ENCODE assay signal across 19 mouse cellular contexts in genomic region chr12:99264386-99264785, GRCm38 (mm10).
A peak's percentile ranks its signal among the peaks of the same experiment; 100 is the strongest.
DNase-seq lines count a peak whose midpoint lies in the region; ATAC-seq and TF ChIP-seq lines count a peak whose summit lies in the region.
"Had no signal": no experiment of that assay in that cellular context is flagged by ENCODE, and none has a peak within 500 bp of the region (broad histone marks: within the 10 kb centered on the region; RNA-seq: fewer than 3 reads in every experiment).

No protein-coding gene starts in this region.

- no peaks in the 10 kb centered on the region; the same call in 1 of the 2 replicates for H3K36me3 ChIP-seq in heart, adult 2 months (ENCODE audit: control insufficient read depth, insufficient read depth, low read length)
- no peaks in the 10 kb centered on the region for H3K36me3 ChIP-seq in MEL (ENCODE audit: control insufficient read depth in 1 of 2, insufficient read depth in 2 of 2, low read length in 2 of 2)
- H3K36me3 ChIP-seq in forebrain, postnatal 0 days (ENCODE audit: insufficient read depth) = no peaks in the 10 kb centered on the region

- H3K9me3 ChIP-seq in MEL (replicated peaks; ENCODE audit: insufficient read depth, low read length) = no peaks in the 10 kb centered on the region
- H3K9me3 ChIP-seq in forebrain, postnatal 0 days (ENCODE audit: low read length) = no peaks in the 10 kb centered on the region
- H3K9me3 ChIP-seq: limb, embryonic 10.5 days had no signal

- WGBS in heart, adult 2 months = 70% methylated on average over 7 of the region's 7 CpGs
- WGBS in forebrain, postnatal 0 days = 53% methylated on average over 7 of the region's 7 CpGs

- no peak for DNase-seq in heart, adult 2 months
- no peak for DNase-seq in heart, postnatal 10 days
- peak; percentile 11 for DNase-seq in 416B (ENCODE audit: low read depth)
- DNase-seq in MEL (ENCODE audit: low read depth, low spot score) = peak; percentile 49
- DNase-seq in yolk sac, embryonic 10.5 days (ENCODE audit: low spot score) = no peak
- DNase-seq in forebrain, postnatal 0 days = no peak
- DNase-seq in cerebellum, adult 8-10 months = no peak
- DNase-seq: adrenal gland, postnatal 25 days; heart, postnatal 36 days; kidney, adult 11 months; lung, embryonic 14.5 days; thymus, postnatal 25 days had no signal

- no peaks in the 10 kb centered on the region for H3K27me3 ChIP-seq in heart, adult 2 months (ENCODE audit: control insufficient read depth, insufficient read depth, low read length)
- no peaks in the 10 kb centered on the region for H3K27me3 ChIP-seq in MEL (ENCODE audit: control insufficient read depth in 1 of 2, insufficient read depth in 2 of 2, low read length in 2 of 2)
- H3K27me3 ChIP-seq in forebrain, postnatal 0 days (ENCODE audit: insufficient read depth, low read length) = no peaks in the 10 kb centered on the region

- TF ChIP-seq EP300 in heart, adult 2 months (IDR thresholded peaks at IDR 0.05; ENCODE audit: insufficient read depth, low read depth, low read length) = no peak
- 0 out of 4 replicates have a peak, but pooled peaks of 1 of the 2 experiments have one; percentile 14 for TF ChIP-seq EP300 in MEL (IDR thresholded peaks at IDR 0.05; ENCODE audit: low read depth in 1 of 2, low read length in 2 of 2)

- H3K9ac ChIP-seq in heart, adult 2 months (ENCODE audit: low read depth, low read length) = no peak overlapping the region
- no peak overlapping the region for H3K9ac ChIP-seq in MEL (ENCODE audit: control insufficient read depth, low read depth, low read length, poor library complexity, severe bottlenecking)
- H3K9ac ChIP-seq in forebrain, postnatal 0 days = no peak overlapping the region
- H3K9ac ChIP-seq: lung, embryonic 14.5 days had no signal

- no peak overlapping the region for H3K4me2 ChIP-seq in forebrain, postnatal 0 days (ENCODE audit: low read depth)
- H3K4me2 ChIP-seq: liver, embryonic 11.5 days; lung, embryonic 14.5 days; midbrain, embryonic 11.5 days had no signal

- peak overlapping the region; percentile 23; the same call in 1 of the 2 replicates for H3K27ac ChIP-seq in heart, adult 2 months
- H3K27ac ChIP-seq in MEL (ENCODE audit: control insufficient read depth, low read depth, low read length) = no peak overlapping the region
- H3K27ac ChIP-seq in forebrain, postnatal 0 days (ENCODE audit: low read depth, low read length) = no peak overlapping the region
- H3K27ac ChIP-seq: kidney, postnatal 0 days; limb, embryonic 10.5 days had no signal

- H3K79me2 ChIP-seq in heart, adult 2 months (replicated peaks; ENCODE audit: control insufficient read depth, insufficient read depth, low read length) = peaks cover 4% of the 10 kb centered on the region; the same call in 1 of the 2 replicates
- no peaks in the 10 kb centered on the region for H3K79me2 ChIP-seq in MEL (ENCODE audit: control insufficient read depth, insufficient read depth, low read length, poor library complexity)

- intact Hi-C loops in heart, adult 2 months (cut with DNase I) = loop anchor here (5.0 kb wide), 1 partner anchor 47 kb away; no protein-coding TSS in a partner anchor
- intact Hi-C loops in heart, postnatal 10 days (cut with DNase I) = no loop called here

- peaks cover 24% of the 10 kb centered on the region for H3K4me1 ChIP-seq in heart, adult 2 months (ENCODE audit: control insufficient read depth, insufficient read depth, low read length)
- H3K4me1 ChIP-seq in MEL (ENCODE audit: control insufficient read depth in 1 of 2, insufficient read depth in 2 of 2, low read length in 2 of 2) = no peaks in the 10 kb centered on the region
- 0 out of 2 replicates have a peak, but pooled peaks cover 5% of the 10 kb centered on the region for H3K4me1 ChIP-seq in forebrain, postnatal 0 days (ENCODE audit: insufficient read depth)

- TF ChIP-seq RAD21 in MEL (IDR thresholded peaks at IDR 0.05; ENCODE audit: low read depth, low read length) = no peak

- TF ChIP-seq CTCF in heart, adult 2 months (IDR thresholded peaks at IDR 0.05) = no peak
- no peak for TF ChIP-seq CTCF in MEL (IDR thresholded peaks at IDR 0.05 in 2 of 3, conservative IDR thresholded peaks at IDR 0.05 in 1 of 3; ENCODE audit: control insufficient read depth in 1 of 3, insufficient read depth in 1 of 3, low read depth in 2 of 3, low read length in 3 of 3, poor library complexity in 1 of 3, severe bottlenecking in 1 of 3)
- no peak for TF ChIP-seq CTCF in forebrain, postnatal 0 days (IDR thresholded peaks at IDR 0.05; ENCODE audit: low read depth)

- ATAC-seq in granulocyte monocyte progenitor cell, adult 5-6 weeks (replicated peaks; ENCODE audit: poor library complexity, severe bottlenecking) = peak; percentile 91
- no peak for ATAC-seq in forebrain, postnatal 0 days
- ATAC-seq: hindbrain, embryonic 16.5 days had no signal

- no peak overlapping the region for H3K4me3 ChIP-seq in heart, adult 2 months
- no peak overlapping the region for H3K4me3 ChIP-seq in MEL (ENCODE audit: control insufficient read depth in 1 of 2, insufficient read depth in 1 of 2, low read depth in 2 of 2, low read length in 2 of 2)
- no peak overlapping the region for H3K4me3 ChIP-seq in forebrain, postnatal 0 days (ENCODE audit: low read depth, low read length)
- H3K4me3 ChIP-seq: erythroblast, embryonic 14.5 days; limb, embryonic 10.5 days had no signal

- no peak for TF ChIP-seq POLR2A in heart, adult 2 months (IDR thresholded peaks at IDR 0.05; ENCODE audit: insufficient read depth, low read depth, low read length)
- TF ChIP-seq POLR2A in MEL (IDR thresholded peaks at IDR 0.05; ENCODE audit: control insufficient read depth in 1 of 2, insufficient read depth in 1 of 2, low read depth in 1 of 2, low read length in 2 of 2, poor library complexity in 1 of 2) = no peak

TF ChIP-seq in MEL, 35 proteins besides CTCF, POLR2A, EP300 and RAD21:
- TF ChIP-seq ZC3H11A (IDR thresholded peaks at IDR 0.05; ENCODE audit: low read depth, low read length) (no peak), POLR2AphosphoS5 (IDR thresholded peaks at IDR 0.05; ENCODE audit: borderline replicate concordance, low read depth, low read length) (no peak), ZNF384 (IDR thresholded peaks at IDR 0.05; ENCODE audit: low read depth, low read length) (no peak), TAL1 (IDR thresholded peaks at IDR 0.05; ENCODE audit: low read length) (no peak), USF2 (IDR thresholded peaks at IDR 0.05; ENCODE audit: borderline replicate concordance in 1 of 2, insufficient read depth in 1 of 2, low read depth in 1 of 2, low read length in 2 of 2) (no peak), MXI1 (IDR thresholded peaks at IDR 0.05; ENCODE audit: low read depth, low read length) (no peak), JUND (IDR thresholded peaks at IDR 0.05; ENCODE audit: low read depth, low read length) (no peak), MAFK (IDR thresholded peaks at IDR 0.05; ENCODE audit: borderline replicate concordance, low read depth, low read length) (no peak), POLR2AphosphoS2 (IDR thresholded peaks at IDR 0.05; ENCODE audit: low read length) (no peak), HCFC1 (IDR thresholded peaks at IDR 0.05; ENCODE audit: low read depth, low read length) (no peak), KAT2A (conservative IDR thresholded peaks at IDR 0.05; ENCODE audit: low read depth, low read length) (no peak), USF1 (IDR thresholded peaks at IDR 0.05; ENCODE audit: low read depth, low read length) (no peak), SMC3 (IDR thresholded peaks at IDR 0.05; ENCODE audit: low read depth, low read length) (no peak), TBP (IDR thresholded peaks at IDR 0.05; ENCODE audit: low read depth, low read length) (no peak), MYB (IDR thresholded peaks at IDR 0.05; ENCODE audit: low read depth, low read length) (no peak), CHD1 (IDR thresholded peaks at IDR 0.05; ENCODE audit: low read depth, low read length) (no peak), GABPA (IDR thresholded peaks at IDR 0.05; ENCODE audit: low read depth, low read length) (no peak)

Comparison
In these comparisons a context has a peak if more than half of its experiments do, and no peak if none do; other contexts are left out.
1. DNase-seq: peak in 416B (single experiment) and MEL (single experiment); none in heart, adult 2 months (0 of 2), heart, postnatal 10 days (0 of 2), yolk sac, embryonic 10.5 days (single experiment), forebrain, postnatal 0 days (single experiment) and cerebellum, adult 8-10 months (single experiment).